Mouse (Mus musculus) kidney, postnatal 25 days (tissue): ENCODE measurements at regions not wholly inside any gene's neighbourhood (a gene's known extent, or its start where the extent isn't known, plus 50 kb on each side); places are given as distances from the start of the nearest gene placed in this dataset.
A peak's percentile ranks its signal among the peaks of the same experiment; 100 is the strongest.

Source experiments
- DNase-seq, 2 experiments: peaks; one replicate each; pipeline ENCODE4 v3.0.0; 2021; ENCODE audit warnings: mixed read lengths in 2 of 2

GRCm38 (mm10) chr17:88174242-88174679 is 109.2 kb upstream of the Fbxo11 start:
- peak in 1 of 2 experiments; percentile 28 for DNase-seq

GRCm38 (mm10) chr17:88175951-88176623 is 111.0 kb upstream of the Fbxo11 start:
- DNase-seq = peak in 1 of 2 experiments; percentile 23

- DNase-seq = no peak
Measured at GRCm38 (mm10) chr17:88190735-88191134, 125.6 kb upstream of the Fbxo11 start.

GRCm38 (mm10) chr17:88191444-88191843 is 126.4 kb upstream of the Fbxo11 start:
- DNase-seq = no peak

GRCm38 (mm10) chr17:88191930-88192807 is 127.1 kb upstream of the Fbxo11 start:
- DNase-seq = no peak

GRCm38 (mm10) chr17:88194693-88195092 is 129.6 kb upstream of the Fbxo11 start:
- DNase-seq = no peak

GRCm38 (mm10) chr17:88195303-88195702 is 130.2 kb upstream of the Fbxo11 start:
- DNase-seq = no peak

GRCm38 (mm10) chr17:88195893-88196292 is 130.8 kb upstream of the Fbxo11 start:
- DNase-seq = no peak

- no peak for DNase-seq
Measured at GRCm38 (mm10) chr17:88196322-88196721, 131.2 kb upstream of the Fbxo11 start.

GRCm38 (mm10) chr17:88197381-88197780 is 132.3 kb upstream of the Fbxo11 start:
- DNase-seq = no peak

- DNase-seq = no peak
Measured at GRCm38 (mm10) chr17:88201249-88201970, 136.3 kb upstream of the Fbxo11 start.

- no peak for DNase-seq
Measured at GRCm38 (mm10) chr17:88202214-88202613, 137.1 kb upstream of the Fbxo11 start.

GRCm38 (mm10) chr17:88209565-88209964 is 144.5 kb upstream of the Fbxo11 start:
- no peak for DNase-seq

- no peak for DNase-seq
Measured at GRCm38 (mm10) chr17:88212121-88212520, 147.0 kb upstream of the Fbxo11 start.

- DNase-seq = no peak
Measured at GRCm38 (mm10) chr17:88214746-88215145, 149.7 kb upstream of the Fbxo11 start.

GRCm38 (mm10) chr17:88222379-88222955 is 157.4 kb upstream of the Fbxo11 start:
- no peak for DNase-seq

GRCm38 (mm10) chr17:88240476-88240875 is 175.4 kb upstream of the Fbxo11 start:
- no peak for DNase-seq

- no peak for DNase-seq
Measured at GRCm38 (mm10) chr17:88248625-88249024, 183.5 kb upstream of the Fbxo11 start.

- DNase-seq = peak in 1 of 2 experiments; percentile 68
Measured at GRCm38 (mm10) chr17:88251949-88252521, 186.9 kb upstream of the Fbxo11 start.

GRCm38 (mm10) chr17:88255744-88256598 is 184.5 kb upstream of the Foxn2 start:
- DNase-seq = peak; percentile 87 to 89
